Mouse (Mus musculus) E14TG2a.4 (cell line): ENCODE data around the gene Micu1.

ENCODE experiments used
- H3K27me3 ChIP-seq: 2 replicates; pipeline ENCODE4 v1.6.1; 2014; ENCODE audit warnings: low read length, control low read depth; ENCODE audit not compliant: insufficient read depth
- H3K36me3 ChIP-seq: 2 replicates; pipeline ENCODE4 v1.6.1; 2014; ENCODE audit warnings: low read length, control low read depth; ENCODE audit not compliant: insufficient read depth
- H3K4me1 ChIP-seq: replicated peaks from 2 replicates; pipeline ENCODE4 v1.6.1; 2014; ENCODE audit warnings: low read depth, low read length, control low read depth
- H3K4me3 ChIP-seq: replicated peaks from 2 replicates; pipeline ENCODE4 v1.5.1; 2014; ENCODE audit warnings: mild to moderate bottlenecking, low read length
- H3K9me3 ChIP-seq: 2 replicates; pipeline ENCODE4 v1.6.1; 2014; ENCODE audit warnings: low read length, control low read depth
- CTCF ChIP-seq: conservative IDR thresholded peaks from 2 replicates; pipeline ENCODE4 v1.5.1; 2014; ENCODE audit warnings: low read length
- NANOG ChIP-seq: IDR thresholded peaks from 2 replicates; pipeline ENCODE4 v1.6.1; 2014; ENCODE audit warnings: borderline replicate concordance, low read length, mixed read lengths
- POU5F1 ChIP-seq: IDR thresholded peaks from 2 replicates; pipeline ENCODE4 v1.6.1; 2014; ENCODE audit warnings: low read length, borderline replicate concordance

The Micu1 gene

DNA sequence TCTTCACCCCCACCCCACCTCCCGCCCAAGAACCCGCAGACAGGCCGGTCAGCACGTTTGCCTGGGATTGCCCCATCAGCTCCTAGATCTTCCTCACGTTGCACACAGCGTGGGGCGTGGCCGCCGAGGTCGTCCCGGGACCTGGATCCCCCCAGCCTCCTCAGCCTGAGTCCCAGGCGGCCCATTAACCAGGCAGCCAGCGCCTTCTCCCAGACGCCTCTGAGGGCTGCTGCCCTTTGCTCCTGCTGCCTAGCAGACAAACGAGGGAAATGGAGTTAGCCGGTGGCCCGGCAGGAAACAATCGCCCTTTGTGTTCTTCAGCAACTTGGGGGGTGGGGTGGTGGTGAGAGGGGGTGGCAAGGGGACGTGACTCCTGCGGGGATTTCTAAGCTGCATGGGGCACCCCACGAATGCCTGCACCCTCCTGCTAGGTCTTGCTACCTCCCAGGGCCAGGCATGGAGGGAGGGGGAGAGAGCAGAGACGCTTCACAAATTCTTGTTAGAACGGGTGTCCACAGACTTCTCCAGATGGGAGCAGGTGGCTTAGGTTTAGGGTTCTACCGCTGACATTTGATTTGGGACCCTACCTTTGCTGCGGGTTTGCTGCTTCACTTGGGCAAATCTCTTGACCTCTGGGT lies 209.4 kb downstream of the Micu1 start:
- no peak for TF ChIP-seq POU5F1
- no peak for TF ChIP-seq NANOG
- no peak for TF ChIP-seq CTCF
- H3K4me3 ChIP-seq = peak overlapping the region; percentile 70
- no peaks in the 10 kb centered on the region for H3K36me3 ChIP-seq
- H3K27me3 ChIP-seq = peaks cover 29% of the 10 kb centered on the region
- H3K9me3 ChIP-seq = no peaks in the 10 kb centered on the region
- peaks cover 89% of the 10 kb centered on the region for H3K4me1 ChIP-seq
